Mouse (Mus musculus) lung, adult 2 months (tissue): Measurements from ENCODE around the gene Ckap2l.

Source experiments
- CTCF ChIP-seq: fragments of 200-500 bp; IDR thresholded peaks from 2 replicates; pipeline ENCODE4 v1.5.1; 2011; ENCODE audit warnings: mild to moderate bottlenecking, low read length, control low read depth; ENCODE audit not compliant: insufficient read depth
- POLR2A ChIP-seq: fragments of 200-500 bp; IDR thresholded peaks from 2 replicates; pipeline ENCODE4 v1.6.1; 2011; ENCODE audit warnings: low read depth, mild to moderate bottlenecking, control low read depth, low read length, borderline replicate concordance; ENCODE audit errors: extremely low read depth

- no peak for TF ChIP-seq CTCF
- TF ChIP-seq POLR2A: no peak
These were observed 56.1 kb downstream of the Ckap2l start for GRCm38 (mm10) chr2:129240726-129241432.
